ENCODE assay signal across 8 mouse cellular contexts in genomic region chr11:55097463-55098188, GRCm38 (mm10). TPM values are rescaled to one million over a fixed set of nuclear protein-coding genes. Genes with fewer than 3 reads are reported as not detected.
DNase-seq lines count a peak whose midpoint lies in the region; ATAC-seq lines count a peak whose summit lies in the region.

TSS of gene Gm2a (plus strand) at chr11:55098115.

- WGBS in forebrain, embryonic 11.5 days: 2% methylated on average over 44 of the region's 45 CpGs
- 1% methylated on average over 44 of the region's 45 CpGs for WGBS in heart, embryonic 16.5 days
- WGBS in liver, embryonic 15.5 days (ENCODE audit: insufficient replicate concordance): 1% methylated on average over 44 of the region's 45 CpGs
- whole genome bisulfite sequencing in neural tube, embryonic 12.5 days: 2% methylated on average over 42 of the region's 45 CpGs

- no peaks in the 10 kb centered on the region for H3K27me3 ChIP-seq in forebrain, embryonic 11.5 days (ENCODE audit: control insufficient read depth, insufficient read depth, low read length)
- H3K27me3 ChIP-seq in heart, embryonic 16.5 days (ENCODE audit: control insufficient read depth, insufficient read depth, low read length): no peaks in the 10 kb centered on the region
- H3K27me3 ChIP-seq in liver, embryonic 15.5 days: peaks cover 9% of the 10 kb centered on the region; the same call in 1 of the 2 replicates
- no peaks in the 10 kb centered on the region for H3K27me3 ChIP-seq in neural tube, embryonic 12.5 days (replicated peaks)

- ATAC-seq in forebrain, embryonic 11.5 days (replicated peaks; ENCODE audit: low FRiP score): peak; percentile 93
- ATAC-seq in heart, embryonic 16.5 days (replicated peaks; ENCODE audit: extremely low read depth, insufficient read depth, low FRiP score): peak; percentile 97
- peak; percentile 92 for ATAC-seq in liver, embryonic 15.5 days (ENCODE audit: insufficient read depth)
- peak; percentile 92 for ATAC-seq in neural tube, embryonic 12.5 days (ENCODE audit: low FRiP score, low read depth)

- DNase-seq in CD8-positive naive resting alpha-beta T cell, adult 2 months (ENCODE audit: low read depth in 2 of 2, low spot score in 2 of 2): peak; percentile 93 to 94
- DNase-seq in c-Kit-positive CD71-positive TER-119-negative erythroid progenitor cells, embryonic 14.5 days (ENCODE audit: low read depth): peak; percentile 93
- DNase-seq in forebrain, embryonic 11.5 days (ENCODE audit: low spot score): peak; percentile 99
- peak; percentile 97 for DNase-seq in kidney, postnatal 36 days
- DNase-seq in telencephalon, adult 2 months (ENCODE audit: low read depth, low spot score): peak; percentile 99

- H3K4me2 ChIP-seq in forebrain, embryonic 11.5 days (ENCODE audit: low read depth, low read length, severe bottlenecking): peak within 1 kb of the TSS; percentile 74
- peak within 1 kb of the TSS; percentile 78 for H3K4me2 ChIP-seq in heart, embryonic 16.5 days (ENCODE audit: low read depth, low read length)
- peak within 1 kb of the TSS; percentile 69 for H3K4me2 ChIP-seq in liver, embryonic 15.5 days
- peak within 1 kb of the TSS; percentile 62 for H3K4me2 ChIP-seq in neural tube, embryonic 12.5 days (replicated peaks)

- H3K4me1 ChIP-seq in forebrain, embryonic 11.5 days (replicated peaks; ENCODE audit: control insufficient read depth, insufficient read depth, low read length): peaks cover 4% of the 10 kb centered on the region; the same call in 1 of the 2 replicates
- H3K4me1 ChIP-seq in heart, embryonic 16.5 days (ENCODE audit: control insufficient read depth, insufficient read depth, low read length): peaks cover 13% of the 10 kb centered on the region
- H3K4me1 ChIP-seq in liver, embryonic 15.5 days (replicated peaks): peaks cover 24% of the 10 kb centered on the region
- no peaks in the 10 kb centered on the region; the same call in 1 of the 2 replicates for H3K4me1 ChIP-seq in neural tube, embryonic 12.5 days

- H3K36me3 ChIP-seq in forebrain, embryonic 11.5 days (ENCODE audit: control insufficient read depth, insufficient read depth, low read length): no peaks in the 10 kb centered on the region
- H3K36me3 ChIP-seq in heart, embryonic 16.5 days (ENCODE audit: control insufficient read depth, insufficient read depth): no peaks in the 10 kb centered on the region
- no peaks in the 10 kb centered on the region for H3K36me3 ChIP-seq in liver, embryonic 15.5 days (replicated peaks)
- H3K36me3 ChIP-seq in neural tube, embryonic 12.5 days: no peaks in the 10 kb centered on the region

- H3K9me3 ChIP-seq in forebrain, embryonic 11.5 days (ENCODE audit: control insufficient read depth, low read length): no peaks in the 10 kb centered on the region
- H3K9me3 ChIP-seq in heart, embryonic 16.5 days (replicated peaks; ENCODE audit: control insufficient read depth, low read length): no peaks in the 10 kb centered on the region
- no peaks in the 10 kb centered on the region for H3K9me3 ChIP-seq in liver, embryonic 15.5 days (replicated peaks)
- no peaks in the 10 kb centered on the region for H3K9me3 ChIP-seq in neural tube, embryonic 12.5 days

- H3K4me3 ChIP-seq in forebrain, embryonic 11.5 days (ENCODE audit: low read depth, low read length): peak within 1 kb of the TSS; percentile 50
- peak within 1 kb of the TSS; percentile 66 for H3K4me3 ChIP-seq in heart, embryonic 16.5 days (ENCODE audit: low read length)
- peak within 1 kb of the TSS; percentile 52 for H3K4me3 ChIP-seq in liver, embryonic 15.5 days (replicated peaks)
- peak within 1 kb of the TSS; percentile 44 for H3K4me3 ChIP-seq in neural tube, embryonic 12.5 days

- H3K9ac ChIP-seq in forebrain, embryonic 11.5 days (ENCODE audit: low read length): peak within 1 kb of the TSS; percentile 65
- H3K9ac ChIP-seq in heart, embryonic 16.5 days (ENCODE audit: low read length): peak within 1 kb of the TSS; percentile 78
- H3K9ac ChIP-seq in liver, embryonic 15.5 days: peak within 1 kb of the TSS; percentile 9; the same call in 1 of the 2 replicates
- peak within 1 kb of the TSS; percentile 59 for H3K9ac ChIP-seq in neural tube, embryonic 12.5 days

- no peak within 1 kb of the TSS for H3K27ac ChIP-seq in forebrain, embryonic 11.5 days (ENCODE audit: low read depth, low read length)
- H3K27ac ChIP-seq in heart, embryonic 16.5 days (ENCODE audit: low read length): peak within 1 kb of the TSS; percentile 81
- peak within 1 kb of the TSS; percentile 78 for H3K27ac ChIP-seq in liver, embryonic 15.5 days (replicated peaks)
- H3K27ac ChIP-seq in neural tube, embryonic 12.5 days: no peak within 1 kb of the TSS

RNA-seq across cellular contexts. Expression of gene Gm2a, which starts in this region (rescaled TPM):
- 11.1 and 12.2 TPM in 2 replicates for polyA plus RNA-seq in forebrain, embryonic 11.5 days (2014; fragmentation: Nextera tagmentation; extraction: Ambion mirVana)
- 36.7 and 38.5 TPM in 2 replicates for polyA plus RNA-seq in heart, embryonic 16.5 days (2015; fragmentation: Nextera tagmentation; extraction: Ambion mirVana)
- polyA plus RNA-seq in liver, embryonic 15.5 days (2015; fragmentation: Nextera tagmentation; extraction: Ambion mirVana): 22.4 and 26.8 TPM in 2 replicates
- polyA plus RNA-seq in neural tube, embryonic 12.5 days (2016; fragmentation: Nextera tagmentation; extraction: Ambion mirVana): 14.0 and 15.2 TPM in 2 replicates

Comparison
In these comparisons a context has a peak if more than half of its experiments do, and no peak if none do; other contexts are left out.
1. H3K27ac ChIP-seq: peak in heart, embryonic 16.5 days (single experiment) and liver, embryonic 15.5 days (single experiment); none in forebrain, embryonic 11.5 days (single experiment) and neural tube, embryonic 12.5 days (single experiment).
2. H3K9ac ChIP-seq: peak in every context shown above with its lines; median percentile 78 in heart, embryonic 16.5 days; 65 in forebrain, embryonic 11.5 days; 59 in neural tube, embryonic 12.5 days; 9 in liver, embryonic 15.5 days.
3. Peak in every context shown above with its lines, with median percentiles within 50 percentile points of each other: DNase-seq, ATAC-seq, H3K4me2 ChIP-seq and H3K4me3 ChIP-seq.